Mouse (Mus musculus) heart, embryonic 16.5 days (tissue): ENCODE results near the gene Gpc5. TPM values are rescaled to one million over a fixed set of nuclear protein-coding genes. Genes with fewer than 3 reads are reported as not detected.

Experiments used
- ATAC-seq: fragments of 200-750 bp; cut with Nextera tagmentation; replicated peaks from 2 replicates; pipeline ENCODE4 v1.8.0; 2017; ENCODE audit warnings: moderate number of reproducible peaks; ENCODE audit not compliant: insufficient read depth, low FRiP score; ENCODE audit errors: extremely low read depth
- H3K27ac ChIP-seq: fragments of 300-500 bp; sonication (generic); 2 replicates; pipeline ENCODE4 v1.5.1; 2014; ENCODE audit warnings: mild to moderate bottlenecking, low read length, control low read depth, moderate library complexity
- H3K27me3 ChIP-seq: fragments of 300-500 bp; sonication (generic); 2 replicates; pipeline ENCODE4 v1.6.1; 2014; ENCODE audit warnings: low read length, mixed read lengths; ENCODE audit not compliant: control insufficient read depth, insufficient read depth
- H3K36me3 ChIP-seq: fragments of 300-500 bp; sonication (generic); 2 replicates; pipeline ENCODE4 v1.6.1; 2014; ENCODE audit not compliant: control insufficient read depth, insufficient read depth
- H3K4me1 ChIP-seq: fragments of 300-500 bp; sonication (generic); 2 replicates; pipeline ENCODE4 v1.6.1; 2014; ENCODE audit warnings: low read length, mixed read lengths; ENCODE audit not compliant: control insufficient read depth, insufficient read depth
- H3K4me2 ChIP-seq: fragments of 300-500 bp; sonication (generic); 2 replicates; pipeline ENCODE4 v1.6.1; 2014; ENCODE audit warnings: low read depth, mild to moderate bottlenecking, control low read depth, low read length
- H3K4me3 ChIP-seq: fragments of 300-500 bp; sonication (generic); 2 replicates; pipeline ENCODE4 v1.5.1; 2014; ENCODE audit warnings: mild to moderate bottlenecking, control low read depth, low read length
- H3K9ac ChIP-seq: fragments of 300-500 bp; sonication (generic); 2 replicates; pipeline ENCODE4 v1.6.1; 2014; ENCODE audit warnings: low read length, control low read depth
- H3K9me3 ChIP-seq: fragments of 300-500 bp; sonication (generic); replicated peaks from 2 replicates; pipeline ENCODE4 v1.6.1; 2016; ENCODE audit warnings: low read length; ENCODE audit not compliant: control insufficient read depth
- WGBS: fragments of 180-500 bp; shearing (Covaris S2); extraction: QIAGEN DNeasy Blood & Tissue Kit; methylation state at CpG from one replicate; pipeline ENCODE4 v1.1.7; 2014; 5-methylcytosine and 5-hydroxymethylcytosine counted together
- polyA plus RNA-seq: library from polyadenylated mRNA; unstranded; fragments of >200 nt; fragmentation: Nextera tagmentation; extraction: Ambion mirVana; gene quantifications from 2 replicates; pipeline ENCODE4 v1.2.1, GENCODE M21; 2015

Gpc5 gene
- polyA plus RNA-seq, 1 experiment from 2014 or later: 0.43 TPM

DNA sequence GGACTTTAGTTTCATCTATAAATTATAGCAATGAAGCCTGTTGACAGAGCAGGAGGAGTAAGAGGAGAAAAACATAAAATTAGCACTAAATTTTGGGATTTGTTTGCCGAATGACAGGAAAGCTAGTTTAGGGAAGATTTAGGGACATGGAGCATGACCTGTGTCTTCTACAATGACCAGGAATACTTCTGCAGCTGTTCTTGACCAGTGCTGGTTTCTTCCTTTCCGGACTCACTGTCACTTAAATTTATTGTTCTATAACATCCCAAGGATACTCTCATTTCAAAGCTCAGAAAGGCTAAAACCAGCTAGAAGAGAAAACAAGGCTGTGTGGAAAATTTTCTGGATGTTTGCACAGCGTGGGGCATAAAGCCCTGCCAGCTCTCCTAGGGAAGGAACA is 1361.3 kb downstream of the Gpc5 start:
- no peak overlapping the region for H3K4me3 ChIP-seq
- no peak overlapping the region for H3K4me2 ChIP-seq
- H3K27me3 ChIP-seq: no peaks in the 10 kb centered on the region
- H3K4me1 ChIP-seq: no peaks in the 10 kb centered on the region
- no peaks in the 10 kb centered on the region for H3K9me3 ChIP-seq
- no peak overlapping the region for H3K27ac ChIP-seq
- no peaks in the 10 kb centered on the region for H3K36me3 ChIP-seq
- no peak for ATAC-seq
- WGBS: 75% methylated on average over 3 of the region's 3 CpGs
- H3K9ac ChIP-seq: no peak overlapping the region

DNA sequence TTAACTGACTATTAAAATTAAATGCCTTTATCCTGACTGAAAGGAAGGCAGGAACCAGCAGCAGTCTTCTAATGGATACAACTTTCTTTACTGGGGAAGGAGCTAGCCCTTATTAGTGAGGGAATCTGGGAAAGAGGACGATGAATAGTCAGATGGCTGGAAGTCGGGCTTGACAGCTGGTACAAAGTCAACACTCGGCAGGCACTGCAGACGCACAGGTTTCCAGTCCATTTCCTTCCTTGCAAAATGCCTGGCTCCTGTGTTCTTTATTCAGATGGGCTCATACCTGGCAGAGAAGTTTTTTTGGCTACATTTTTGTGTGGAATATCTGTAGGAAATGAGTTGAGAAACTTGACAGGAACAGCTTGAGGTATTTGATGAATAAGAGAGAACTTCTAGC is 1364.2 kb downstream of the Gpc5 start:
- 54% methylated on average over 4 of the region's 4 CpGs for WGBS
- H3K4me3 ChIP-seq: no peak overlapping the region
- H3K9me3 ChIP-seq: no peaks in the 10 kb centered on the region
- no peak overlapping the region for H3K9ac ChIP-seq
- H3K27ac ChIP-seq: no peak overlapping the region
- no peaks in the 10 kb centered on the region for H3K27me3 ChIP-seq
- H3K4me2 ChIP-seq: no peak overlapping the region
- ATAC-seq: no peak
- no peaks in the 10 kb centered on the region for H3K36me3 ChIP-seq
- H3K4me1 ChIP-seq: no peaks in the 10 kb centered on the region

DNA sequence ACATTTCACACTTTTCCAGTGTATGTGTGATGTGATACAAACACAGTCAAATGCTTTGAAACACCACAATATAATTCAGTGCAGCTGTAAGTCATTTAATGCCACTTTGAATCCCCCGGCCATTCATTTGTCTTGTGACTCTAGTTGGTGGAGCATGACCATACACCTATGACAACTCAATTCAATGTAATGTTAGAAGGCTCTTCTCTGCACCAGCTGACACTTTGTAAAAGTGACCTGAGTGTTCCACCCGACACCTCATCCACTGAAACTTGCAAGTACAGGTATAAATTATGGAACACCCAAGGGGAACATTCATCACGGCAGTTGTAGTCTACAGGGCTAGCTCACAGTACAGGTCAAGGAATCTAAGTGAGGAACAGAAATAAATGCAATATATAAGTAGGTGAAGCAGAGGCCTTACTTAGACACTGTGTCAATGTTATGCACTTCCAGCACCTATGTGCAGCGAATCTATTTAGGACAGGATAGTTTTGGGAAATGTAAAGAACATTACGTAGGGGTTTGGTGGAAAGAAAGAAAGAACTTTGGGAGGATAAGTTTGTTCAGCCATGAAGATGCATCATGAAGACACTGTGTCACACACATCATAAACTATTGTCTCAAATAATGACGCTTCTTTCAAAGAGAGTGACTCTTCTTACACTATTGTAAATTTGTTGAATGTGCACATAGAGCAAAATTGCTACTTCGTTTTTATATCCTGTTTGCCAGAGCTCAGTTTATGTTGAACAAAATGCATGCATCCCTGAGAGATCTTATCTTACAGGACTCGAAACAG is 1381.6 kb downstream of the Gpc5 start:
- 78% methylated on average over 8 of the region's 8 CpGs for WGBS
- no peak for ATAC-seq
- H3K9me3 ChIP-seq: no peaks in the 10 kb centered on the region
- no peaks in the 10 kb centered on the region for H3K27me3 ChIP-seq
- no peak overlapping the region for H3K9ac ChIP-seq
- H3K4me3 ChIP-seq: no peak overlapping the region
- H3K27ac ChIP-seq: no peak overlapping the region
- H3K36me3 ChIP-seq: no peaks in the 10 kb centered on the region
- no peak overlapping the region for H3K4me2 ChIP-seq
- H3K4me1 ChIP-seq: no peaks in the 10 kb centered on the region

DNA sequence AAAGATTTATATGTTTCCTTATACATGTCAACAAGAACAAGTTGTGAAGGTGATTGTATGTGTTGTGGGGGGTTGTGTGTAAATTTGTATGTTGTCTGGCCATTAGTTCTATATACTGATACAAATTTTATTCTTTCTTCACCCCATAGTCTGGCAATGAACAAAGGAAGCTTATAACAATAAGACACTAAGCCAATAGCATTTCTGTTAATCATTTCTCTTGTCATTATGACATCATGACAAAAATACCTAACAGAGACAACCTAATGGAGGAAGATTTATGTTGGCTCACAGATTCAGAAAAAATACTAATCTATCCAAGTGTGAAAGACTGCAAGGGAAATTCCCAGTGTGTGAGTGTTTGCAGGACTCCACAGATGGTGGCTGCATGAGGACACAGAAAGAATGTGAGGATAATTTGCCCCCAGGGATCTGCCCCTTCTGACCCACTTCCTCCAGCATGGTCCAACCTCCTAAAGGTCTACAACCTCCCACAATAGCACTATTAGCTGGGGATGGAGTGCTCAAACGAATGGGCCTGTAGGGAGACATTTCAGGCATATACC is 1402.4 kb downstream of the Gpc5 start:
- H3K27me3 ChIP-seq: no peaks in the 10 kb centered on the region
- H3K36me3 ChIP-seq: no peaks in the 10 kb centered on the region
- H3K27ac ChIP-seq: no peak overlapping the region
- no peaks in the 10 kb centered on the region for H3K4me1 ChIP-seq
- H3K4me2 ChIP-seq: no peak overlapping the region
- no peak overlapping the region for H3K9ac ChIP-seq
- no peak for ATAC-seq
- H3K9me3 ChIP-seq: no peaks in the 10 kb centered on the region
- 44% methylated on average over 1 of the region's 1 CpGs for WGBS
- no peak overlapping the region for H3K4me3 ChIP-seq

GRCm38 (mm10) chr14:116538216-116538615 is 1446.2 kb downstream of the Gpc5 start:
- no peaks in the 10 kb centered on the region for H3K4me1 ChIP-seq
- no peak overlapping the region for H3K4me2 ChIP-seq
- H3K36me3 ChIP-seq: no peaks in the 10 kb centered on the region
- H3K4me3 ChIP-seq: no peak overlapping the region
- no peak overlapping the region for H3K9ac ChIP-seq
- no peaks in the 10 kb centered on the region for H3K9me3 ChIP-seq
- WGBS: 71% methylated on average over 3 of the region's 3 CpGs
- ATAC-seq: no peak
- no peak overlapping the region for H3K27ac ChIP-seq
- no peaks in the 10 kb centered on the region for H3K27me3 ChIP-seq

GRCm38 (mm10) chr14:116543746-116544145 is 1451.7 kb downstream of the Gpc5 start:
- Histone ChIP-seq H3K4me3 (no peak overlapping the region), H3K9ac (no peak overlapping the region), H3K4me1 (no peaks in the 10 kb centered on the region), H3K9me3 (no peaks in the 10 kb centered on the region), H3K27ac (no peak overlapping the region), H3K36me3 (no peaks in the 10 kb centered on the region), H3K4me2 (no peak overlapping the region), H3K27me3 (no peaks in the 10 kb centered on the region)
- ATAC-seq: no peak

- H3K27me3 ChIP-seq: no peaks in the 10 kb centered on the region
- ATAC-seq: no peak
- no peak overlapping the region for H3K4me3 ChIP-seq
- H3K9me3 ChIP-seq: no peaks in the 10 kb centered on the region
- peaks cover 4% of the 10 kb centered on the region for H3K4me1 ChIP-seq
- no peak overlapping the region for H3K9ac ChIP-seq
- no peak overlapping the region for H3K4me2 ChIP-seq
- no peaks in the 10 kb centered on the region for H3K36me3 ChIP-seq
- 29% methylated on average over 5 of the region's 5 CpGs for WGBS
- H3K27ac ChIP-seq: no peak overlapping the region
Measured at GRCm38 (mm10) chr14:116551401-116551800, 1459.4 kb downstream of the Gpc5 start.

GRCm38 (mm10) chr14:116553316-116553715 is 1461.3 kb downstream of the Gpc5 start:
- no peak overlapping the region for H3K27ac ChIP-seq
- H3K36me3 ChIP-seq: no peaks in the 10 kb centered on the region
- H3K9me3 ChIP-seq: no peaks in the 10 kb centered on the region
- no peaks in the 10 kb centered on the region for H3K27me3 ChIP-seq
- no peak for ATAC-seq
- WGBS: 44% methylated on average over 7 of the region's 7 CpGs
- H3K9ac ChIP-seq: no peak overlapping the region
- H3K4me3 ChIP-seq: no peak overlapping the region
- no peak overlapping the region for H3K4me2 ChIP-seq
- H3K4me1 ChIP-seq: peaks cover 4% of the 10 kb centered on the region

DNA sequence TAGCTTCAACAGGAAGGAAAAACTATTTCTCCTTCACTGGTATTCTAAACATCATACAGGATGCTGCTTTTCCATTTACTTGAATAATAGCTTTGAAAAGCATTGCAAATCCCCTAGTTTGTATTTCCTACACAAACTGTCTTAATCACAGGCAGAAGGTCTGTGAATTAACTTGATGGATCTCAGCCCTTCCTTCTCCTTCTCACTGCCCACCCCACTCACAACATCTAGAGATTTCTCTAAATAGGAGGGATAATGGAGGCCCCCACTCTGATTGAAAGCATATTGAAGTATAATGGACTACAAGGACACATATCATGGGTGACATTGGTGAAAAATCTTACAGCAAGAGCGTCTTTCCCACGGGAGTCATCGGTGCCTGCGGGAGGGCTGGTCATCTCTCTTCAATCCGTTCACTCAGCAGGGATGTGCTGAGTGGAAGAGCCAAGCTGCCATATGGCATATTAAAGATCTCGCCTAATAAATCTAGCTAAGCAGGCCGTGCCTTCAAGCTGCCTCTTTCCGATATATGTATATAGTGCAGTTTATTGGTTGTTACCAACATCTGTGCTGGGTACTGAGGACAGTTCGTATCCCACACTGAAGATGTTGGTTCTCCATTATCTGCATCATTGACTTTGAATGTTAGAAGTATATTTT is 1466.3 kb downstream of the Gpc5 start:
- no peak overlapping the region for H3K4me3 ChIP-seq
- H3K27me3 ChIP-seq: no peaks in the 10 kb centered on the region
- H3K4me1 ChIP-seq: no peaks in the 10 kb centered on the region
- H3K9ac ChIP-seq: no peak overlapping the region
- no peaks in the 10 kb centered on the region for H3K9me3 ChIP-seq
- WGBS: 75% methylated on average over 9 of the region's 9 CpGs
- H3K27ac ChIP-seq: no peak overlapping the region
- ATAC-seq: no peak
- H3K4me2 ChIP-seq: no peak overlapping the region
- no peaks in the 10 kb centered on the region for H3K36me3 ChIP-seq
